Comparison of ENCODE assay signal across 8 mouse cellular contexts in genomic region chr11:62024234-62024601, GRCm38 (mm10).
DNase-seq lines count a peak whose midpoint lies in the region; ATAC-seq lines count a peak whose summit lies in the region.
"Had no signal": no experiment of that assay in that cellular context is flagged by ENCODE, and none has a peak within 500 bp of the region (broad histone marks: within the 10 kb centered on the region; RNA-seq: fewer than 3 reads in every experiment).

No protein-coding gene starts in this region.

- H3K27me3 ChIP-seq in forebrain, embryonic 11.5 days (ENCODE audit: control insufficient read depth, insufficient read depth, low read length), result no peaks in the 10 kb centered on the region
- no peaks in the 10 kb centered on the region for H3K27me3 ChIP-seq in midbrain, embryonic 15.5 days (replicated peaks)

- no peak for ATAC-seq in forebrain, embryonic 11.5 days (replicated peaks; ENCODE audit: low FRiP score)
- no peak for ATAC-seq in midbrain, embryonic 15.5 days (replicated peaks)

- H3K4me2 ChIP-seq in forebrain, embryonic 11.5 days (ENCODE audit: low read depth, low read length, severe bottlenecking), result 0 out of 2 replicates have a peak overlapping the region, but pooled peaks have one; percentile 8
- H3K4me2 ChIP-seq in midbrain, embryonic 15.5 days, result no peak overlapping the region

- peak; percentile 30 for DNase-seq in kidney, adult 11 months
- DNase-seq in kidney, adult 18-20 months, result no peak
- no peak for DNase-seq in forebrain, embryonic 11.5 days (ENCODE audit: low spot score)
- peak; percentile 45 for DNase-seq in heart, postnatal 4 days
- no peak for DNase-seq in frontal cortex, postnatal 25 days (ENCODE audit: low spot score in 2 of 2)
- DNase-seq in layer of hippocampus, adult 18-20 months (ENCODE audit: low spot score in 2 of 2), result no peak

- no peaks in the 10 kb centered on the region for H3K36me3 ChIP-seq in forebrain, embryonic 11.5 days (ENCODE audit: control insufficient read depth, insufficient read depth, low read length)
- no peaks in the 10 kb centered on the region for H3K36me3 ChIP-seq in midbrain, embryonic 15.5 days (replicated peaks)

- no peak overlapping the region for H3K27ac ChIP-seq in forebrain, embryonic 11.5 days (ENCODE audit: low read depth, low read length)
- H3K27ac ChIP-seq in midbrain, embryonic 15.5 days, result peak overlapping the region; percentile 45
- H3K27ac ChIP-seq: macrophage had no signal

- no peaks in the 10 kb centered on the region for H3K9me3 ChIP-seq in forebrain, embryonic 11.5 days (ENCODE audit: control insufficient read depth, low read length)
- H3K9me3 ChIP-seq in midbrain, embryonic 15.5 days, result no peaks in the 10 kb centered on the region

- WGBS in forebrain, embryonic 11.5 days, result 34% methylated on average over 8 of the region's 8 CpGs
- 43% methylated on average over 8 of the region's 8 CpGs for WGBS in midbrain, embryonic 15.5 days

- H3K4me3 ChIP-seq in forebrain, embryonic 11.5 days (ENCODE audit: low read depth, low read length), result no peak overlapping the region
- H3K4me3 ChIP-seq in midbrain, embryonic 15.5 days, result no peak overlapping the region

- H3K9ac ChIP-seq in forebrain, embryonic 11.5 days (ENCODE audit: low read length), result peak overlapping the region; percentile 20; the same call in 1 of the 2 replicates
- no peak overlapping the region for H3K9ac ChIP-seq in midbrain, embryonic 15.5 days

- H3K4me1 ChIP-seq in forebrain, embryonic 11.5 days (replicated peaks; ENCODE audit: control insufficient read depth, insufficient read depth, low read length), result peaks cover 9% of the 10 kb centered on the region; the same call in 1 of the 2 replicates
- peaks cover 5% of the 10 kb centered on the region for H3K4me1 ChIP-seq in midbrain, embryonic 15.5 days

Comparison
In these comparisons a context has a peak if more than half of its experiments do, and no peak if none do; other contexts are left out.
1. DNase-seq: peak in kidney, adult 11 months (single experiment) and heart, postnatal 4 days (single experiment); none in kidney, adult 18-20 months (single experiment), forebrain, embryonic 11.5 days (single experiment), frontal cortex, postnatal 25 days (0 of 2) and layer of hippocampus, adult 18-20 months (0 of 2).